Mouse (Mus musculus) megakaryocyte, embryonic 14.5 days (primary cell): ENCODE results near the gene Gm28374. TPM values are rescaled to one million over a fixed set of nuclear protein-coding genes. Genes with fewer than 3 reads are reported as not detected.

Experiments used
- H3K27me3 ChIP-seq: replicated peaks from 2 replicates; pipeline ENCODE3; 2012; ENCODE audit warnings: inconsistent platforms
- H3K36me3 ChIP-seq: replicated peaks from 2 replicates; pipeline ENCODE3; 2012; ENCODE audit warnings: low read length, inconsistent platforms, mixed read lengths
- H3K4me1 ChIP-seq: 2 replicates; pipeline ENCODE4 v1.6.1; 2012; ENCODE audit warnings: inconsistent platforms
- H3K4me3 ChIP-seq: replicated peaks from 2 replicates; pipeline ENCODE3; 2012; ENCODE audit warnings: moderate library complexity, mild to moderate bottlenecking, inconsistent platforms
- H3K9me3 ChIP-seq: 2 replicates; pipeline ENCODE4 v1.6.1; 2012; ENCODE audit warnings: inconsistent platforms
- GATA1 ChIP-seq: IDR thresholded peaks from 3 replicates; pipeline ENCODE4 v1.6.1; 2012; ENCODE audit warnings: mixed read lengths, low read length, inconsistent platforms, borderline replicate concordance
- polyA plus RNA-seq: library from polyadenylated mRNA; stranded (reverse); fragments of >175 nt; gene quantifications from 2 replicates; pipeline ENCODE4 v1.2.3, GENCODE M21; 2012; ENCODE audit warnings: low replicate concordance; ENCODE audit not compliant: insufficient read depth

Gm28374 gene
- polyA plus RNA-seq, 1 experiment: not detected

- Histone ChIP-seq H3K36me3 (no peaks in the 10 kb centered on the region), H3K9me3 (no peaks in the 10 kb centered on the region), H3K4me3 (no peak overlapping the region), H3K27me3 (peaks cover 24% of the 10 kb centered on the region), H3K4me1 (no peaks in the 10 kb centered on the region; the same call in 1 of the 2 replicates)
- TF ChIP-seq GATA1: no peak
These were observed 53.1 kb downstream of the Gm28374 start for GRCm38 (mm10) chr19:6028991-6029390.

Other genes with a start within 250 kb of the Gm28374 start
- gene Frmd8, start 207.0 kb downstream of the Gm28374 start, polyA plus RNA-seq: 28.5 and 57.6 TPM in 2 replicates
- 3.6 and 6.9 TPM in 2 replicates for gene Slc25a45, start 204.4 kb downstream of the Gm28374 start, polyA plus RNA-seq
- 0.57 and 1.3 TPM in 2 replicates for gene Tigd3, start 188.1 kb downstream of the Gm28374 start, polyA plus RNA-seq
- 23.0 and 44.7 TPM in 2 replicates for gene Dpf2, start 169.2 kb downstream of the Gm28374 start, polyA plus RNA-seq
- gene Cdc42ep2, start 157.4 kb downstream of the Gm28374 start, polyA plus RNA-seq: 4.4 and 15.7 TPM in 2 replicates
- 11.0 and 14.1 TPM in 2 replicates for gene Pola2, start 118.1 kb downstream of the Gm28374 start, polyA plus RNA-seq
- not detected in 2 replicates for gene Slc22a20, start 96.1 kb downstream of the Gm28374 start, polyA plus RNA-seq
- gene Capn1, start 66.4 kb downstream of the Gm28374 start, polyA plus RNA-seq: 66.2 and 91.7 TPM in 2 replicates
- gene Syvn1, start 35.7 kb downstream of the Gm28374 start, polyA plus RNA-seq: 129 and 202 TPM in 2 replicates
- 19.0 and 54.3 TPM in 2 replicates for gene Mrpl49, start 24.5 kb downstream of the Gm28374 start, polyA plus RNA-seq
- 3,425 and 5,919 TPM in 2 replicates for gene Fau, start 24.4 kb downstream of the Gm28374 start, polyA plus RNA-seq
- gene Znhit2, start 21.1 kb downstream of the Gm28374 start, polyA plus RNA-seq: 39.7 and 64.8 TPM in 2 replicates
- 26.1 and 59.5 TPM in 2 replicates for gene Tm7sf2, start 13.9 kb downstream of the Gm28374 start, polyA plus RNA-seq
- gene Vps51, start 5.0 kb downstream of the Gm28374 start, polyA plus RNA-seq: 23.5 and 35.2 TPM in 2 replicates
- not detected in 2 replicates for gene Tmem262, start 2.2 kb downstream of the Gm28374 start, polyA plus RNA-seq
- 88.5 and 121 TPM in 2 replicates for gene Zfpl1, start 2.7 kb upstream of the Gm28374 start, polyA plus RNA-seq
- 2.6 TPM in 1 of 2 replicates, not detected in the other for gene Cdca5, start 2.7 kb upstream of the Gm28374 start, polyA plus RNA-seq
- 1.5 and 3.1 TPM in 2 replicates for gene AC131692.1, start 12.2 kb upstream of the Gm28374 start, polyA plus RNA-seq
- gene Naaladl1, start 23.5 kb upstream of the Gm28374 start, polyA plus RNA-seq: 0.30 TPM in 1 of 2 replicates, not detected in the other
- 66.7 and 124 TPM in 2 replicates for gene Sac3d1, start 36.4 kb upstream of the Gm28374 start, polyA plus RNA-seq
- gene Snx15, start 46.0 kb upstream of the Gm28374 start, polyA plus RNA-seq: 138 and 337 TPM in 2 replicates
- 1.7 and 3.7 TPM in 2 replicates for gene Batf2, start 58.7 kb upstream of the Gm28374 start, polyA plus RNA-seq
- gene Arl2, start 59.3 kb upstream of the Gm28374 start, polyA plus RNA-seq: 46.0 and 68.7 TPM in 2 replicates
- gene Majin, start 102.1 kb upstream of the Gm28374 start, polyA plus RNA-seq: not detected in 2 replicates
- not detected in 2 replicates for gene Gpha2, start 144.1 kb upstream of the Gm28374 start, polyA plus RNA-seq
- 26.0 and 29.6 TPM in 2 replicates for gene Ppp2r5b, start 153.6 kb upstream of the Gm28374 start, polyA plus RNA-seq
- gene Atg2a, start 159.4 kb upstream of the Gm28374 start, polyA plus RNA-seq: 34.7 and 62.6 TPM in 2 replicates
- 474 and 728 TPM in 2 replicates for gene Ehd1, start 194.5 kb upstream of the Gm28374 start, polyA plus RNA-seq
- gene Cdc42bpg, start 224.2 kb upstream of the Gm28374 start, polyA plus RNA-seq: 4.8 and 6.6 TPM in 2 replicates